Mouse (Mus musculus): ENCODE results near the gene Nudt9. TPM values are rescaled to one million over a fixed set of nuclear protein-coding genes. Genes with fewer than 3 reads are reported as not detected.

The Nudt9 gene
- polyA plus RNA-seq (2012; ENCODE audit: low replicate concordance) = 253 and 295 TPM in 2 replicates

GRCm38 (mm10) chr5:104046256-104047199 is at the start of gene Nudt9:
Gene Nudt9, plus strand, starts transcription at chr5:104046306.

GRCm38 (mm10) chr5:104021597-104022378 is 24.3 kb upstream of the Nudt9 start, which contains the start of gene Hsd17b11:
Gene Hsd17b11, minus strand, starts transcription at chr5:104021919.

DNA sequence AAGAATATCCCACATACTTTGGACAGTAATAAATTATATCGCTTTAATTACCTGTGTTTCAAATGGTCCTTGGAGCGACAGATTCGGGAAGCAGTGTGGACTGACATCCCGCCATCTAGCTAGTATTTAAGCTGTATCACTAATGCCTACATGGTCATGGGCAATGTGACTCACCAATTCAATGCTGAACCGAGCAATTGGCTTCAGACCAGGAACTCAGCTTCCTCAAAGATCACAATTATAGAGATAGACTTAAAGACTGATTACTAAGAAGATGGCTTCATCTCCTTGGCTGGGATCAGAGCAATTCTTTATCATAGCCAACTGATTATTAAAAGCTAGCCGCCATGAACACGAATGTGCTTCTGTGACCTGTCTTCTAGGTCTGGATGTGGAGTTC is 31.4 kb downstream of the Nudt9 start, which contains the start of gene Gm17660:
TSS of gene Gm17660 (minus strand) at position 101 of the 400 bp plus-strand sequence.

DNA sequence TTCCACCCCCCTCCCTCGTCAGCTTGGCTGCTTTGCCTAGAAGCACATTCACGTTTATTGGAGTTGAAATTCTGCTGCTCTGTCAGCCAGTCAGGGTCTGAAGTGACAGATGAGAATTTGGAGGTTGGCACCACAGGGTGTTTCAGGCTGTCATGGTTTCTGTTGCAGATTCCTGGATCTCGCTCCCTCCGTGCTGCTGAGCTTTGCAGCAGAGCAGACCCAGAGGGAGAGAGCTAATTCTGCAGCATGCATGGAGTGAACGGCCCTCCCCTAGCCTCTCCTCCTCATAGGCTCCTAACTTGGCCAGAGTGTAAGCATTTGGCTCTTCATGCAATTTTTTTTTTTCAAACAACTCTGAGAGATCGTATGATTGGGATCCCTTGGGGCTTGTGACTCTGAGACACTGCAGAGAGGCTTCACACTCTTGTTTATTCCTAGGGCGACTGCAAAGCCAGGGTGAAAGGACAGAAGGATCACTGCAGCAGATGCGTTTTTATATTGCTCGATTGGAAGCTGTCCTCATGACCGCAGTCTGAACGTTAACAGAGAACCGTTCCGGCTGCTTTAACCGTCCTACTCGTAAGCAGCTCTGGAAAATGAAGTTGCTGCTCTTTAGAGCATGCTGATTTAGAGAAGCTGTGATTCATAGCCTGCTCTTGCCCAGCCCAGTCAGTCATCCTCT is 67.5 kb downstream of the Nudt9 start, which contains the start of gene Sparcl1:
TSS of gene Sparcl1 (minus strand) at position 243 of the 682 bp plus-strand sequence.

Other genes starting within 250 kb of the Nudt9 start
- gene Klhl8, start 135.0 kb upstream of the Nudt9 start, polyA plus RNA-seq (2012; ENCODE audit: low replicate concordance) = 0.10 TPM in 1 of 2 replicates, not detected in the other
- gene Hsd17b13, start 68.9 kb upstream of the Nudt9 start, polyA plus RNA-seq (2012; ENCODE audit: low replicate concordance) = not detected in 2 replicates
- gene Hsd17b11, start 24.4 kb upstream of the Nudt9 start, polyA plus RNA-seq (2012; ENCODE audit: low replicate concordance) = 0.79 and 1.0 TPM in 2 replicates
- gene Gm17660, start 31.3 kb downstream of the Nudt9 start, polyA plus RNA-seq (2012; ENCODE audit: low replicate concordance) = not detected in 2 replicates
- gene Sparcl1, start 67.4 kb downstream of the Nudt9 start, polyA plus RNA-seq (2012; ENCODE audit: low replicate concordance) = 0.54 TPM in 1 of 2 replicates, not detected in the other
- gene Dspp, start 124.4 kb downstream of the Nudt9 start, polyA plus RNA-seq (2012; ENCODE audit: low replicate concordance) = not detected in 2 replicates
- gene Dmp1, start 156.3 kb downstream of the Nudt9 start, polyA plus RNA-seq (2012; ENCODE audit: low replicate concordance) = not detected in 2 replicates

Measured in leukemia stem cell, adult 10-12 weeks (primary cell).